Mouse (Mus musculus): Measurements from ENCODE around the gene Lsm12. TPM values are rescaled to one million over a fixed set of nuclear protein-coding genes. Genes with fewer than 3 reads are reported as not detected.
A peak's percentile ranks its signal among the peaks of the same experiment; 100 is the strongest.

Gene Lsm12
- polyA plus RNA-seq, 1 experiment from 2014 or later = 158 TPM

GRCm38 (mm10) chr11:102221954-102222351, 36.9 kb upstream of the Lsm12 start:
- Histone ChIP-seq H3K9ac (no peak overlapping the region), H3K9me3 (replicated peaks) (no peaks in the 10 kb centered on the region), H3K27me3 (no peaks in the 10 kb centered on the region), H3K4me3 (no peak overlapping the region), H3K27ac (no peak overlapping the region), H3K4me1 (peaks cover 76% of the 10 kb centered on the region), H3K4me2 (no peak overlapping the region), H3K36me3 (ENCODE audit: poor library complexity, severe bottlenecking) (peaks cover 45% of the 10 kb centered on the region; the same call in 1 of the 2 replicates)
- no peak for ATAC-seq
- WGBS = 63% methylated on average over 8 of the region's 8 CpGs

GRCm38 (mm10) chr11:102221243-102221953, 36.3 kb upstream of the Lsm12 start:
- Histone ChIP-seq H3K27ac (no peak overlapping the region), H3K9me3 (replicated peaks) (no peaks in the 10 kb centered on the region), H3K4me1 (peaks cover 76% of the 10 kb centered on the region), H3K4me2 (no peak overlapping the region), H3K27me3 (no peaks in the 10 kb centered on the region), H3K36me3 (ENCODE audit: poor library complexity, severe bottlenecking) (peaks cover 45% of the 10 kb centered on the region; the same call in 1 of the 2 replicates), H3K4me3 (no peak overlapping the region), H3K9ac (no peak overlapping the region)
- no peak for ATAC-seq
- 89% methylated on average over 8 of the region's 8 CpGs for WGBS

- Histone ChIP-seq H3K4me3 (no peak overlapping the region), H3K9me3 (replicated peaks) (no peaks in the 10 kb centered on the region), H3K36me3 (ENCODE audit: poor library complexity, severe bottlenecking) (peaks cover 45% of the 10 kb centered on the region; the same call in 1 of the 2 replicates), H3K9ac (no peak overlapping the region), H3K4me1 (peaks cover 76% of the 10 kb centered on the region), H3K4me2 (no peak overlapping the region), H3K27ac (no peak overlapping the region), H3K27me3 (no peaks in the 10 kb centered on the region)
- ATAC-seq = no peak
- 73% methylated on average over 6 of the region's 6 CpGs for WGBS
Observed at GRCm38 (mm10) chr11:102220451-102220850, 35.4 kb upstream of the Lsm12 start.

GRCm38 (mm10) chr11:102219994-102220346, 34.9 kb upstream of the Lsm12 start:
- no peaks in the 10 kb centered on the region for H3K9me3 ChIP-seq (replicated peaks)
- no peak for ATAC-seq
- no peak overlapping the region for H3K4me3 ChIP-seq
- H3K9ac ChIP-seq = no peak overlapping the region
- 80% methylated on average over 4 of the region's 4 CpGs for WGBS
- no peaks in the 10 kb centered on the region for H3K27me3 ChIP-seq
- no peak overlapping the region for H3K4me2 ChIP-seq
- H3K27ac ChIP-seq = no peak overlapping the region; the same call in 1 of the 2 replicates
- peaks cover 76% of the 10 kb centered on the region for H3K4me1 ChIP-seq
- peaks cover 45% of the 10 kb centered on the region; the same call in 1 of the 2 replicates for H3K36me3 ChIP-seq (ENCODE audit: poor library complexity, severe bottlenecking)

GRCm38 (mm10) chr11:102219247-102219993, 34.3 kb upstream of the Lsm12 start:
- Histone ChIP-seq H3K27me3 (no peaks in the 10 kb centered on the region), H3K9ac (peak overlapping the region; percentile 60), H3K27ac (peak overlapping the region; percentile 91), H3K4me3 (peak overlapping the region; percentile 32; the same call in 1 of the 2 replicates), H3K4me1 (peaks cover 76% of the 10 kb centered on the region), H3K9me3 (replicated peaks) (no peaks in the 10 kb centered on the region), H3K4me2 (peak overlapping the region; percentile 66), H3K36me3 (ENCODE audit: poor library complexity, severe bottlenecking) (peaks cover 45% of the 10 kb centered on the region; the same call in 1 of the 2 replicates)
- ATAC-seq = peak; percentile 39
- 62% methylated on average over 14 of the region's 14 CpGs for WGBS

- H3K27ac ChIP-seq = peak overlapping the region; percentile 91
- H3K4me3 ChIP-seq = peak overlapping the region; percentile 32
- H3K36me3 ChIP-seq (ENCODE audit: poor library complexity, severe bottlenecking) = peaks cover 41% of the 10 kb centered on the region; the same call in 1 of the 2 replicates
- H3K9ac ChIP-seq = peak overlapping the region; percentile 60
- H3K27me3 ChIP-seq = no peaks in the 10 kb centered on the region
- peak; percentile 91 for ATAC-seq
- H3K9me3 ChIP-seq (replicated peaks) = no peaks in the 10 kb centered on the region
- 2% methylated on average over 10 of the region's 10 CpGs for WGBS
- peak overlapping the region; percentile 66 for H3K4me2 ChIP-seq
- peaks cover 75% of the 10 kb centered on the region for H3K4me1 ChIP-seq
Observed at GRCm38 (mm10) chr11:102218783-102219182, 33.7 kb upstream of the Lsm12 start.

GRCm38 (mm10) chr11:102217876-102218430, 32.9 kb upstream of the Lsm12 start:
- Histone ChIP-seq H3K4me3 (peak overlapping the region; percentile 32), H3K27me3 (no peaks in the 10 kb centered on the region), H3K36me3 (ENCODE audit: poor library complexity, severe bottlenecking) (peaks cover 40% of the 10 kb centered on the region; the same call in 1 of the 2 replicates), H3K27ac (peak overlapping the region; percentile 91), H3K4me1 (peaks cover 72% of the 10 kb centered on the region), H3K9me3 (replicated peaks) (no peaks in the 10 kb centered on the region), H3K4me2 (peak overlapping the region; percentile 66), H3K9ac (peak overlapping the region; percentile 60)
- WGBS = 76% methylated on average over 7 of the region's 7 CpGs
- no peak for ATAC-seq

GRCm38 (mm10) chr11:102217396-102217795, 32.3 kb upstream of the Lsm12 start:
- ATAC-seq = no peak

GRCm38 (mm10) chr11:102216886-102217240, 31.8 kb upstream of the Lsm12 start:
- Histone ChIP-seq H3K36me3 (ENCODE audit: poor library complexity, severe bottlenecking) (peaks cover 31% of the 10 kb centered on the region; the same call in 1 of the 2 replicates), H3K4me2 (peak overlapping the region; percentile 16; the same call in 1 of the 2 replicates), H3K27ac (no peak overlapping the region), H3K4me1 (peaks cover 81% of the 10 kb centered on the region), H3K9me3 (replicated peaks) (no peaks in the 10 kb centered on the region), H3K9ac (0 out of 2 replicates have a peak overlapping the region, but pooled peaks have one; percentile 8), H3K4me3 (no peak overlapping the region), H3K27me3 (no peaks in the 10 kb centered on the region)
- WGBS = 61% methylated on average over 5 of the region's 5 CpGs
- ATAC-seq = no peak

More at GRCm38 (mm10) chr11:102217396-102217795, 32.3 kb upstream of the Lsm12 start:
- Histone ChIP-seq H3K4me1 (peaks cover 76% of the 10 kb centered on the region), H3K9me3 (replicated peaks) (no peaks in the 10 kb centered on the region), H3K27ac (no peak overlapping the region), H3K9ac (no peak overlapping the region), H3K4me2 (peak overlapping the region; percentile 66), H3K36me3 (ENCODE audit: poor library complexity, severe bottlenecking) (peaks cover 35% of the 10 kb centered on the region; the same call in 1 of the 2 replicates), H3K27me3 (no peaks in the 10 kb centered on the region), H3K4me3 (no peak overlapping the region)
- WGBS = 77% methylated on average over 6 of the region's 6 CpGs

GRCm38 (mm10) chr11:102216056-102216885, 31.2 kb upstream of the Lsm12 start:
- H3K4me3 ChIP-seq = no peak overlapping the region
- peaks cover 87% of the 10 kb centered on the region for H3K4me1 ChIP-seq
- WGBS = 56% methylated on average over 12 of the region's 12 CpGs
- H3K27ac ChIP-seq = no peak overlapping the region
- peak overlapping the region; percentile 0 for H3K9ac ChIP-seq
- peaks cover 30% of the 10 kb centered on the region; the same call in 1 of the 2 replicates for H3K36me3 ChIP-seq (ENCODE audit: poor library complexity, severe bottlenecking)
- H3K4me2 ChIP-seq = peak overlapping the region; percentile 16
- ATAC-seq = no peak
- H3K27me3 ChIP-seq = no peaks in the 10 kb centered on the region
- H3K9me3 ChIP-seq (replicated peaks) = no peaks in the 10 kb centered on the region

- H3K9ac ChIP-seq = no peak overlapping the region; the same call in 1 of the 2 replicates
- peaks cover 89% of the 10 kb centered on the region for H3K4me1 ChIP-seq
- no peak overlapping the region for H3K4me3 ChIP-seq
- no peaks in the 10 kb centered on the region for H3K9me3 ChIP-seq (replicated peaks)
- H3K36me3 ChIP-seq (ENCODE audit: poor library complexity, severe bottlenecking) = peaks cover 27% of the 10 kb centered on the region; the same call in 1 of the 2 replicates
- no peaks in the 10 kb centered on the region for H3K27me3 ChIP-seq
- no peak overlapping the region for H3K4me2 ChIP-seq
- no peak for ATAC-seq
- WGBS = 79% methylated on average over 11 of the region's 11 CpGs
- no peak overlapping the region for H3K27ac ChIP-seq
Observed at GRCm38 (mm10) chr11:102215511-102215910, 30.4 kb upstream of the Lsm12 start.
